Mouse (Mus musculus) limb, embryonic 11.5 days (tissue): ENCODE measurements at regions not wholly inside any gene's neighbourhood (a gene's known extent, or its start where the extent isn't known, plus 50 kb on each side); places are given as distances from the start of the nearest gene placed in this dataset.

Experiments
- ATAC-seq: fragments of 200-750 bp; cut with Nextera tagmentation; 2 replicates; pipeline ENCODE4 v1.8.0; 2017; ENCODE audit warnings: low read depth; ENCODE audit not compliant: insufficient number of reproducible peaks, low FRiP score, low TSS enrichment
- DNase-seq: peaks from one replicate; pipeline ENCODE4 v3.0.0-alpha.2; 2015; ENCODE audit warnings: low spot score
- H3K27ac ChIP-seq: fragments of 300-500 bp; sonication (generic); replicated peaks from 2 replicates; pipeline ENCODE4 v1.5.1; 2014; ENCODE audit warnings: low read depth, mild to moderate bottlenecking, low read length
- H3K27me3 ChIP-seq: fragments of 300-500 bp; sonication (generic); 2 replicates; pipeline ENCODE4 v1.6.1; 2014; ENCODE audit warnings: mild to moderate bottlenecking, low read length, mixed read lengths; ENCODE audit not compliant: control insufficient read depth, insufficient read depth
- H3K36me3 ChIP-seq: fragments of 300-500 bp; sonication (generic); 2 replicates; pipeline ENCODE4 v1.6.1; 2014; ENCODE audit warnings: mild to moderate bottlenecking, low read length, moderate library complexity, mixed read lengths; ENCODE audit not compliant: control insufficient read depth, insufficient read depth
- H3K4me1 ChIP-seq: fragments of 300-500 bp; sonication (generic); 2 replicates; pipeline ENCODE4 v1.6.1; 2014; ENCODE audit warnings: low read length, mixed read lengths; ENCODE audit not compliant: control insufficient read depth, insufficient read depth
- H3K4me2 ChIP-seq: fragments of 300-500 bp; sonication (generic); 2 replicates; pipeline ENCODE4 v1.6.1; 2014; ENCODE audit warnings: low read depth, mild to moderate bottlenecking, moderate library complexity; ENCODE audit not compliant: severe bottlenecking
- H3K4me3 ChIP-seq: fragments of 300-500 bp; sonication (generic); 2 replicates; pipeline ENCODE4 v1.5.1; 2014; ENCODE audit warnings: low read depth, low read length
- H3K9ac ChIP-seq: fragments of 300-500 bp; sonication (generic); 2 replicates; pipeline ENCODE4 v1.6.1; 2014; ENCODE audit warnings: mild to moderate bottlenecking, low read length
- H3K9me3 ChIP-seq: fragments of 300-500 bp; sonication (generic); 2 replicates; pipeline ENCODE4 v1.6.1; 2016; ENCODE audit warnings: low read length; ENCODE audit not compliant: control insufficient read depth
- WGBS: fragments of 180-500 bp; shearing (Covaris S2); extraction: QIAGEN DNeasy Blood & Tissue Kit; methylation state at CpG from one replicate; pipeline ENCODE4 v1.1.7; 2014; 5-methylcytosine and 5-hydroxymethylcytosine counted together

GRCm38 (mm10) chr4:95193473-95193872 is 141.5 kb upstream of the Jun start:
- H3K4me2 ChIP-seq: no peak overlapping the region
- H3K27ac ChIP-seq: no peak overlapping the region
- H3K9me3 ChIP-seq: no peaks in the 10 kb centered on the region
- no peak overlapping the region for H3K4me3 ChIP-seq
- no peaks in the 10 kb centered on the region for H3K36me3 ChIP-seq
- H3K4me1 ChIP-seq: peaks cover 5% of the 10 kb centered on the region; the same call in 1 of the 2 replicates
- 85% methylated on average over 4 of the region's 4 CpGs for WGBS
- ATAC-seq (no peak), DNase-seq (no peak)
- no peaks in the 10 kb centered on the region for H3K27me3 ChIP-seq
- H3K9ac ChIP-seq: no peak overlapping the region

GRCm38 (mm10) chr4:95194621-95195455 is 142.8 kb upstream of the Jun start:
- no peaks in the 10 kb centered on the region for H3K36me3 ChIP-seq
- no peak overlapping the region for H3K4me2 ChIP-seq
- H3K27ac ChIP-seq: no peak overlapping the region
- H3K27me3 ChIP-seq: no peaks in the 10 kb centered on the region
- no peak overlapping the region for H3K4me3 ChIP-seq
- DNase-seq: no peak
- H3K9me3 ChIP-seq: no peaks in the 10 kb centered on the region
- ATAC-seq: no peak
- H3K9ac ChIP-seq: no peak overlapping the region
- H3K4me1 ChIP-seq: peaks cover 5% of the 10 kb centered on the region; the same call in 1 of the 2 replicates
- 77% methylated on average over 5 of the region's 5 CpGs for WGBS

GRCm38 (mm10) chr4:95196106-95196505 is 144.1 kb upstream of the Jun start:
- Histone ChIP-seq H3K27me3 (no peaks in the 10 kb centered on the region), H3K4me2 (no peak overlapping the region), H3K27ac (no peak overlapping the region), H3K9me3 (no peaks in the 10 kb centered on the region), H3K9ac (no peak overlapping the region), H3K36me3 (no peaks in the 10 kb centered on the region), H3K4me1 (peaks cover 5% of the 10 kb centered on the region; the same call in 1 of the 2 replicates), H3K4me3 (no peak overlapping the region)
- no peak for ATAC-seq
- DNase-seq: no peak
- 83% methylated on average over 2 of the region's 2 CpGs for WGBS

GRCm38 (mm10) chr4:95197077-95197711 is 145.2 kb upstream of the Jun start:
- 40% methylated on average over 7 of the region's 7 CpGs for WGBS
- ATAC-seq (no peak), DNase-seq (peak; percentile 28)
- H3K9me3 ChIP-seq: no peaks in the 10 kb centered on the region
- H3K4me3 ChIP-seq: no peak overlapping the region
- H3K4me2 ChIP-seq: no peak overlapping the region
- H3K36me3 ChIP-seq: no peaks in the 10 kb centered on the region
- H3K27ac ChIP-seq: no peak overlapping the region
- no peaks in the 10 kb centered on the region for H3K27me3 ChIP-seq
- H3K4me1 ChIP-seq: peaks cover 5% of the 10 kb centered on the region; the same call in 1 of the 2 replicates
- no peak overlapping the region for H3K9ac ChIP-seq

GRCm38 (mm10) chr4:95199394-95199793 is 147.4 kb upstream of the Jun start:
- Histone ChIP-seq H3K4me3 (no peak overlapping the region), H3K4me1 (peaks cover 5% of the 10 kb centered on the region; the same call in 1 of the 2 replicates), H3K9ac (no peak overlapping the region), H3K36me3 (no peaks in the 10 kb centered on the region), H3K27me3 (no peaks in the 10 kb centered on the region), H3K4me2 (no peak overlapping the region), H3K27ac (no peak overlapping the region), H3K9me3 (no peaks in the 10 kb centered on the region)
- DNase-seq (no peak), ATAC-seq (no peak)
- 89% methylated on average over 5 of the region's 5 CpGs for WGBS

GRCm38 (mm10) chr4:95200130-95200529 is 148.1 kb upstream of the Jun start:
- Histone ChIP-seq H3K4me3 (no peak overlapping the region), H3K36me3 (no peaks in the 10 kb centered on the region), H3K27ac (no peak overlapping the region), H3K9ac (no peak overlapping the region), H3K27me3 (no peaks in the 10 kb centered on the region), H3K4me1 (peaks cover 5% of the 10 kb centered on the region; the same call in 1 of the 2 replicates), H3K9me3 (no peaks in the 10 kb centered on the region), H3K4me2 (no peak overlapping the region)
- no peak for DNase-seq
- no peak for ATAC-seq
- 89% methylated on average over 7 of the region's 7 CpGs for WGBS

GRCm38 (mm10) chr4:95202478-95202877 is 150.5 kb upstream of the Jun start:
- Histone ChIP-seq H3K27me3 (no peaks in the 10 kb centered on the region), H3K4me3 (no peak overlapping the region), H3K9ac (no peak overlapping the region), H3K9me3 (no peaks in the 10 kb centered on the region), H3K36me3 (no peaks in the 10 kb centered on the region), H3K4me2 (no peak overlapping the region), H3K27ac (no peak overlapping the region), H3K4me1 (no peaks in the 10 kb centered on the region)
- WGBS: 90% methylated on average over 6 of the region's 6 CpGs
- ATAC-seq: no peak
- DNase-seq: no peak

GRCm38 (mm10) chr4:95203577-95203976 is 151.6 kb upstream of the Jun start:
- H3K9ac ChIP-seq: no peak overlapping the region
- ATAC-seq: no peak

More at GRCm38 (mm10) chr4:95203577-95203976, 151.6 kb upstream of the Jun start:
- no peaks in the 10 kb centered on the region for H3K36me3 ChIP-seq
- H3K27me3 ChIP-seq: no peaks in the 10 kb centered on the region
- H3K27ac ChIP-seq: no peak overlapping the region
- no peak overlapping the region for H3K4me2 ChIP-seq
- H3K4me3 ChIP-seq: no peak overlapping the region
- no peak for DNase-seq
- H3K4me1 ChIP-seq: no peaks in the 10 kb centered on the region
- H3K9me3 ChIP-seq: no peaks in the 10 kb centered on the region
